Mouse (Mus musculus): ENCODE results near the gene Vmn1r132. TPM values are rescaled to one million over a fixed set of nuclear protein-coding genes. Genes with fewer than 3 reads are reported as not detected.

The Vmn1r132 gene
- not detected for total RNA-seq (2023)

GRCm38 (mm10) chr7:21613792-21614191 lies at the start of gene Vmn1r132:
Gene Vmn1r132 (plus strand): TSS chr7:21614092.

Other genes with a start within 250 kb of the Vmn1r132 start
- not detected for gene Gm6882, start 181.3 kb upstream of the Vmn1r132 start, total RNA-seq (2023)
- gene Vmn1r130, start 102.3 kb upstream of the Vmn1r132 start, total RNA-seq (2023) = not detected
- not detected for gene Vmn1r131, start 68.0 kb upstream of the Vmn1r132 start, total RNA-seq (2023)
- not detected for gene Gm4175, start 147.4 kb downstream of the Vmn1r132 start, total RNA-seq (2023)
- not detected for gene Gm4177, start 182.6 kb downstream of the Vmn1r132 start, total RNA-seq (2023)
- gene Vmn1r135, start 218.3 kb downstream of the Vmn1r132 start, total RNA-seq (2023) = not detected
- not detected for gene Gm5725, start 230.2 kb downstream of the Vmn1r132 start, total RNA-seq (2023)

Measured in monocyte, adult 59 days (primary cell).